Mouse (Mus musculus): ENCODE data around the gene Dhx35.

Dhx35 gene

GRCm38 (mm10) chr2:158803575-158803974 lies 9.0 kb downstream of the Dhx35 start:
- no peak for DNase-seq (ENCODE audit: low read depth)

- no peak for DNase-seq (ENCODE audit: low read depth)
Observed at GRCm38 (mm10) chr2:158815686-158816085, 21.1 kb downstream of the Dhx35 start.

- DNase-seq (ENCODE audit: low read depth) = no peak
Observed at GRCm38 (mm10) chr2:158816239-158816638, 21.6 kb downstream of the Dhx35 start.

- DNase-seq (ENCODE audit: low read depth) = no peak
Observed at GRCm38 (mm10) chr2:158817708-158818107, 23.1 kb downstream of the Dhx35 start.

GRCm38 (mm10) chr2:158828124-158828523 lies 33.5 kb downstream of the Dhx35 start:
- no peak for DNase-seq (ENCODE audit: low read depth)

DNA sequence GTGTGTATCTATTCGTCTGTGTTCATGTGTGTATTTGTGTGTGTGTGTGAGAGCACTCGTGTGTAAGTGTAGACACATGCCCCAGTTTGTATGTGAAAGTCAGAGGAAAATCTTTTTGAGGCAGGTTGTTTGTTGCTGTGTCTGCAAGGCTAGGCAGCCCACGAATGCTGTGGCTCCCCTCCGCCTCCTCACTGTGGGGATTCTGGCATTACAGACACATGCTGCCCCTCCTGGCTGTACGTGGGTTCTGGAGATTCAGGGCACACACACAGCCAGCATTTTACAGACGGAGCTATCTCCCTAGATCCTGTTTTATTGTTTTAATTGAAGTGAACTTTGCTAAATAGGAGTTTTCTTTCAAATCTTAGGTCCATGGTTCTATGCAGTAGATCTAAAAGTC lies 35.1 kb downstream of the Dhx35 start:
- no peak for DNase-seq (ENCODE audit: low read depth)

DNA sequence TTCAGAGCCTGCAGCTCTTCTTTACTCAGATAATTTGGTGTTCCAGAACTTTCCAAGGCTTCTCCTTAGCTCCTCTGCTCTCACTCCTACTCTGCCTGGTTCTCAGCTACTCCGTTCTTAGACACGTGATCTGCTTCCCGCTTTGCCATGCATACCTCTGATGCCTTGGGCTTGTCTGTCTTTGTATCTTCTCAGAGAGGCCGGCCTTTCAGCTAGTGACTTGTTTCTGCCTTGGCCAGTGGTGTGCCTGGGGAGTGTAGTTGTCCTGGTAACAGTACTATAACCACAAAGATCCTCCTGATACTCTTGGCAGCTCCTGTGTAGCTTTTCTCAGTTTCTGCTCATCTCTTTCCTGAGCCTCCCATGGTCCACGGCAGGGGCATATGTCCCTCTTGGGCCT lies 38.6 kb downstream of the Dhx35 start:
- DNase-seq (ENCODE audit: low read depth) = no peak

DNA sequence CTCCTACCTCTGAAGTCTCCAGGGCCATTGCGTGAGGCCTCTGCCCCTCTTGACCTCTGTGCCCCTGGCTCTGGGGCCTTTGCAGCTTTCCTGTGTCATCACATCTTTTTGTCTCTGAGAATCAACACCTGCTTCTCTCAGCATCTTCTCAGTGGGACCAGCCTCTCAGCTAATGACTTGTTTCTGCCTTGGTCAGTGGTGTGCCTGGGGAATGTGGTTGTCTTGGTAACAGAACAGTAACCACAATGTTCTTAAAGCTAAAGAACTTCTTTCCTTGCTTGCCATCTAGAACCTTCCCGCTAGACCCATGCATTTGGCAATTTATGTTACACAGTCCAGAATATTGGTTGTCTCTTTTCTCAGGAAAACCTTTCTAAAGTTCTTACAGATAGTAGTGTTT lies 39.0 kb downstream of the Dhx35 start:
- DNase-seq (ENCODE audit: low read depth) = no peak

DNA sequence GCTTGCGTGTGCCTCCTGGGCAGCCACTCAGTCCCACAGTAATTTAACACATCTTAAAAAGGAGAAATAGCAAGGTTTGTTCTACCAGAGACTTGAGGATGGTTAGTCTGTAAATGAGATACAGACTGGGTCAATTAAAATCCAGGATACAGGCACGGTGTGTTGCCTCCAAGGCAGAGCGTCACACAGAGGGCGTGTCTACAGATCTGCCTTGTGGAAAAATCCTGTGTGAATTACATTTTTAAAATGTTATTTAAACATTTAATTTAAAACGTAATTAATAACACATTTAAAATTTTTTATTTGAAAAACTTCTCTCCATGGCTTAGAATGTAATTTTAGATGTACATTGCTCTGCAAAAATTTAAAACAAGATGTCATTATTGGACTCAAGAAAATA lies 48.7 kb downstream of the Dhx35 start:
- DNase-seq (ENCODE audit: low read depth) = no peak

DNA sequence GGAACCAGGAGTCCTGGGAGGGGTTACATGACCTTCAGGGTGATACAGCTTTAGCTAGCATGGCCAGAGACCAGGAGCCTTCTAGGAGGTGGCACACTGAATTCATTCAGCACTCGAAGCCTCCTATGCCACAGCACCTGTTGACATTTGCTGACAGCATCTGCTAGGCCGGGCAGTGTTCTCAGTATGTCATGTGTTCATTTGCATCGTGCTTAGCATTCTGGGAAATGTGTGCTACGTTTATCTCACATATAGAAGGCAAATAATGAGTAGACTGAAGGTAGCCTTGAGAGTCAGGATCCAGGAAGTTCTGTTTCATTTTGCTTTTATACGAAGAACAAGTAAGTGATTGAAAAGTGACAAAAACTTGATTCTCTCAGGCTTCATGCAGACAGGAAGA lies 50.4 kb downstream of the Dhx35 start:
- no peak for DNase-seq (ENCODE audit: low read depth)

GRCm38 (mm10) chr2:158846208-158846607 lies 51.6 kb downstream of the Dhx35 start:
- DNase-seq (ENCODE audit: low read depth) = no peak

GRCm38 (mm10) chr2:158847991-158848390 lies 53.4 kb downstream of the Dhx35 start:
- DNase-seq (ENCODE audit: low read depth) = no peak

DNA sequence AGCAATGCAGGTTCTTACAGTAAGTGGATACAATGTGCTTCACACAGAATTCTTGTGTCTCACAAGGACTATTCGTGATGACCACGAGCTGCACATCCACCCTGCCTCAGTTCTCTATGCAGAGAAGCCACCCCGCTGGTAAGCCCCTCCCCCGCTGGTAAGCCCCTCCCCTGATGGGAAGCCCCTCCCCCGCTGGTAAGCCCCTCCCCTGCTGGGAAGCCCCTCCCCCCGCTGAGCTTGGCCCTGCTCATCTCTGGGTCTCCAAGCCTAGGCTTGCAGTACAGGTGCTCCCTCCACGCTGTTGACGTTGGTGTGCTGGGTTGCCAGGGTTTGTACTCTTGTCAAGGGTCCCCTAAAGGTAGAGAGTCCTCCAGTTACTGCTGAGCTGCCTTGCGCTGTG lies 54.8 kb downstream of the Dhx35 start:
- no peak for DNase-seq (ENCODE audit: low read depth)

DNA sequence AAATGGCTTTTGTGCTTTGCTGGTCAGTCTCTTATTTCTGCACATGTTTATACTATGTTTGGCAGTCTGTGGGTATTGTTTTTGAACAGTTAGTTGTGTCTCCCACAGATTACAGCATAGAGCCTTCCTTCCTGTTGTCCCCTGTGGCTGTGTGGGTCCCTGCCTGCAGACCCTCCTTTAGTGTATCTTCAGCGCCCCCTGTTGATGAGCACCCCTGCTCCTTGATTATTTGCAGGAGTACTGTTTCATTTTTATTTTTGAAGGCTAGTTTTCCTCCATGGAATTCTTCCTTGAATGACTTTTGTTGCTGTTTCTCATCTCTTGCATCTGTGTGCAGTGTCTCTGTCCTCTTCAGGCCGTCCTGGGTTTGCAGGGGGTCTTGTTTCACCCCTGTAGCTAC lies 58.0 kb downstream of the Dhx35 start:
- peak; percentile 32 for DNase-seq (ENCODE audit: low read depth)

DNA sequence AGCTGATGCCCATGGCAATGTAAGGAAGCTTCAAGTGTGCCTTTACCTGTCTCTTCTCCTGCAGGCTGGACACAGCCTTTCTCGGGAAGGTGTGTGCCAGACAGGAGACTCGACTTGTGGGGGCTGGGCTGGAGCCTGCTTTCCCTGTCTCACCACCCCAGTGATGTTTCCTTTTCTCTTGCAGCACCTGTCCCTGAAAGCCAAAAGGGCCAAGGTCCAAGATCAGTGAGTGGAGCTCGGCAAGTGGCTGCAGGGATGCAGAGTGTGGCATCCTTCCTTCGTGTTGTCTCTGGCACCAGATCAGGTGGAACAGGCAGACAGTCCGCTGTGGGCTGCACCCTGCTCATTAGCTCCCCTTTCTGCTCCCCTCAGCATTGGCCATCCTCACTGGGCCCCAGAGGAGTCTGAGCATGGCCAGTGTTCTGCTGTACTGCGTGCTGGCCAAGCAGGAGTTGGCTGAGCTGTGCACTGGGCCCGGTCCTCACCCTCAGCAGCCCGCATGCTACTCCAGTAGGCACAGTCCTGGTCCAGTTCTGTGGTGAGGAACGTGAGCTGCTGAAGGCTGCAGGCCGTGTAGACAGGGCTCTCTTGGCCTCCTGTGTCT lies 62.4 kb downstream of the Dhx35 start:
- no peak for DNase-seq (ENCODE audit: low read depth)

- no peak for DNase-seq (ENCODE audit: low read depth)
Observed at GRCm38 (mm10) chr2:158857579-158857978, 63.0 kb downstream of the Dhx35 start.

DNA sequence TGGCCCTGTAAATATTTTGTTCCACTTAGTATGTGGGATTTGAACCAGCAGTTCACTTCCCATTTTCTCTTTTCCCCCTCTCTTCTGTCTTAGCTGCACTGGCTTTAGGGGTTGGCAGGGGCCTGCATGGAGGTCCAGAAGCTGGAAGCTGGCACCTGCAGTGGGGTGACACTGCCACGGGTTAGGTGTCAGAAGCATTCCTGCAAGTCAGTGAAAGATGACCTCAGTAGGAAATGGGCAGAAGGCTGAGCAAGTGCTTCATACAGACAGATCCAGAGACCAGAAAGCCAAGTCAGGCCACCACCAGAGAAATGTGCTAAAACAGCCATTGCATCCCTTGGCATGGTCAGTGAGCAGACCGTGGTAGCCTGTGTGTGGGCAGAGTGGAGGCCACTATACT lies 66.5 kb downstream of the Dhx35 start:
- DNase-seq (ENCODE audit: low read depth) = no peak

DNA sequence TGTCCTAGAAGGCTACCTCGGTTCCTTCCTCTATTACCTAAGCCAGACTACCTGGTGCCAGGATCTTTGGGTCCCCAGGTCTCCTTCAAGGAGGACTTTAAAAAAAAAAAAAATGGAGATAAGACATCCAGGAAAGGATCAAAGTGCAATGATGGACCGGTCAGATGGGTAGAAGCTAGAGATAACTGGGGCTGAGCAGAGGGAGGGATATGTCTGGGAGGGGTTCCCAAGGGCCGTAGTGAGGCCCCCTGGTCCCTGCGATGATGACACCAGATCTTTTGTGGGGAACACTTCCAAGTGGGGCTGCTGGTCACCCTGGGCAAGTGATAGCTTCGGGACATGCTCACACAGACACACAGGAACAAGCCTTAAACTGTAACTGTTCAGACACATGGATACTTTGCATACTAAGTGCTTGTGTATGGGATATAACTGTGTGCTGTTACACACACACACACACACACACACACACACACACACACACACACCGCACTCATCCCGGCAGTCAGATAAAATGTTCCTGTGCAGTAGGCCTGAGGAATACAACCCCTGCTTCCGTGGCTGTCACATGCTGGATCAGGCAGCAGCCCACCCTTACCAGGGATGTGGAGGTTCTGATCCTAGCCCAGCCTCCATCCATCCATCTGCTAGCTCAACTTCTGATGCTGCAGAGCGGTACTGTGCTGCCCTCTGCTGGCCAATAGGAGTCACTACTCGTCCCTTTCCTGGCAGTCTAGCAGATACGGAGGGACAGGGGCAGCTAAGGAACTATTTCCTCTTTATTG lies 68.9 kb downstream of the Dhx35 start:
- DNase-seq (ENCODE audit: low read depth) = peak; percentile 66

DNA sequence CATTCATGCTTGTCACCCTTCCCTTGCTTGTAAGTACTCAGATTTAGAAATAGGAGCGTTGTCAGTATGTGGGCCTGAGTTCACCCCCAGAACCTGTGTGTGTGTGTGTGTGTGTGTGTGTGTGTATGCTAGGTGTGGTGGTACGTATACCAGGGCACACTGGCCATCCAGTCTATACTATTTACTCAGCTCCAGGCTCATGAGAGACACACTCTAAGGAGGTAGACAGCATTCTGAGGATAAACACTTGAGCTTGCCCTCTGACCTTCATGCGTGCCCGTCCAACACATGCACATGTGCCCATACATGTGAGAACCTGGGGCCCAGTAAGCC lies 69.5 kb downstream of the Dhx35 start:
- no peak for DNase-seq (ENCODE audit: low read depth)

- peak; percentile 64 for DNase-seq (ENCODE audit: low read depth)
Observed at GRCm38 (mm10) chr2:158865358-158865757, 70.8 kb downstream of the Dhx35 start.

GRCm38 (mm10) chr2:158886571-158886970 lies 92.0 kb downstream of the Dhx35 start:
- DNase-seq (ENCODE audit: low read depth) = peak; percentile 59

GRCm38 (mm10) chr2:158888531-158888930 lies 93.9 kb downstream of the Dhx35 start:
- DNase-seq (ENCODE audit: low read depth) = no peak

DNA sequence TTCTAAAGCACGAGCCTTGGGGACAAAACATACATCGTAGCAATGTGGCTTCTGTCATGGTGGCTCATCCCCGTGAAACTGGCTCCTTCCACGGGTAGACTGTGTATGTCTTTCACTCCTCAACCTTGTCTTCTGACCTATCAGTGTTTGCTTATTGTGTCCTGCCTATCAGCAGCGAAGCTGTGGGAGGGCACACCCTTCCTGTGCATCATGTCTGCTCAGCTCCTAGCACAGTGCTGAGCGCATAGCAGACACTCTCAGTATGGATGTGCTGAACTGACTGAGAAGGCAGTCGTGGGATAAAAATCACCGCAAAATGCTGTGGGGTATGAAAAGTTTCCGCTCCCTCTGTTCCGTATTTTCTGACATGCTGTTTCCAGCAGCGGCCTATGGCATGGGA lies 94.6 kb downstream of the Dhx35 start:
- no peak for DNase-seq (ENCODE audit: low read depth)

DNA sequence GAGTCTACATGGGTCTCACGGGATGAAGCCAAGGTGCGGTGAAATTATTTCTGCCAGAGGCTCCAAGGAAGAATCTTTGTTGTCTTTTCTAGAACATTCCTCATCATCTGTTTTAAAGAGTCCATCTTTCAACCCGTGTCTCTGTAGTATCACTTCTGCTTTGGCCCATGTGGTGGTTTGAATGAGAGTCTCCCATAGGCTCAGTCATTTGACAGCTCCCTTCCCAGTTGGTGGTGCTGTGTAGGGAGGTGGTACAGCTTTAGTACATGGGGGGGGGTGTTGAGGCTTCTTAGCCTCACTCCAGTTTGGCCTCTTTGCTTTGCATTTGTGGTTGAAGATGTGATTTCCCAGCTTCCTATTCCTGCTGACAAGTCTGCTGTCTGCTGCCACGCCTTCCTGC lies 96.7 kb downstream of the Dhx35 start:
- no peak for DNase-seq (ENCODE audit: low read depth)

All from c-Kit-positive CD71-negative TER-119-negative erythroid progenitor cells, embryonic 14.5 days (primary cell).